In the genomic region with DNA sequence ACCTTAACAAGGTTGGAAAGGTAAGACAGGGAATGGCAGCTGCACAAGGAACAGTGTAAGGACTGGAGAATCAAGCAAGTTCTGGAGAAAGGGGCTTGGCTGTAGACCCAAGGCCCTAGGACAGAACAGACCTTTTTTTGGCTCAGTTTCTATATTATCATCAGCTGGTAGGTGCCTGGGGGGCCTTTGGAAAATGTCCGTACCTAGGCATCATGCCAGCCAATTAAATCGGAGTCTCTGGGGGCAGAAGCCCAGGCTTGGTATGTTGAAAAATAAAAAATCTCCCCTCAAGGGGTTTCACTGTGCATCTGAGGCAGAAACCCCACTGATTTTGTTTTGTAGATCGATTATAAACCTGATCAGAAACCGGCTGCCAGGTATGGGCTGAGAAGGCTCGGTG, we compare ENCODE assay signal across 15 mouse cellular contexts.
DNase-seq lines count a peak whose midpoint lies in the region; ATAC-seq and TF ChIP-seq lines count a peak whose summit lies in the region.
"Had no signal": no experiment of that assay in that cellular context is flagged by ENCODE, and none has a peak within 500 bp of the region (broad histone marks: within the 10 kb centered on the region; RNA-seq: fewer than 3 reads in every experiment).

No protein-coding gene starts in this region.

- no peak overlapping the region for H3K4me2 ChIP-seq in midbrain, embryonic 15.5 days
- H3K4me2 ChIP-seq in midbrain, postnatal 0 days (ENCODE audit: low read depth, low read length, poor library complexity, severe bottlenecking) = no peak overlapping the region
- no peak overlapping the region for H3K4me2 ChIP-seq in hindbrain, embryonic 14.5 days (replicated peaks)

- no peak for TF ChIP-seq POLR2A in thymus, adult 2 months (IDR thresholded peaks at IDR 0.05; ENCODE audit: control insufficient read depth, extremely low read depth, insufficient read depth, low read length, poor library complexity)

- H3K4me1 ChIP-seq in midbrain, embryonic 15.5 days = peaks cover 69% of the 10 kb centered on the region
- peaks cover 10% of the 10 kb centered on the region; the same call in 1 of the 2 replicates for H3K4me1 ChIP-seq in midbrain, postnatal 0 days (ENCODE audit: insufficient read depth, low read length)
- H3K4me1 ChIP-seq in hindbrain, embryonic 14.5 days (replicated peaks; ENCODE audit: control insufficient read depth, insufficient read depth, low read length) = peaks cover 54% of the 10 kb centered on the region
- no peaks in the 10 kb centered on the region for H3K4me1 ChIP-seq in thymus, adult 2 months (replicated peaks; ENCODE audit: control insufficient read depth, insufficient read depth, low read length)

- intact Hi-C loops in heart, postnatal 25 days (cut with DNase I) = no loop called here

- H3K9ac ChIP-seq in midbrain, embryonic 15.5 days = no peak overlapping the region
- H3K9ac ChIP-seq in midbrain, postnatal 0 days (replicated peaks; ENCODE audit: low read length, poor library complexity, severe bottlenecking) = no peak overlapping the region
- H3K9ac ChIP-seq in hindbrain, embryonic 14.5 days = no peak overlapping the region
- H3K9ac ChIP-seq: liver, postnatal 0 days had no signal

- H3K4me3 ChIP-seq in midbrain, embryonic 15.5 days = no peak overlapping the region
- H3K4me3 ChIP-seq in midbrain, postnatal 0 days (ENCODE audit: low read depth, low read length) = no peak overlapping the region
- H3K4me3 ChIP-seq in hindbrain, embryonic 14.5 days (replicated peaks; ENCODE audit: low read length) = no peak overlapping the region
- H3K4me3 ChIP-seq in thymus, adult 2 months (ENCODE audit: control insufficient read depth, insufficient read depth, low read length) = no peak overlapping the region

- 61% methylated on average over 5 of the region's 5 CpGs for WGBS in midbrain, embryonic 15.5 days
- 62% methylated on average over 5 of the region's 5 CpGs for WGBS in midbrain, postnatal 0 days
- 56% methylated on average over 5 of the region's 5 CpGs for WGBS in hindbrain, embryonic 14.5 days
- WGBS in thymus, adult 2 months = 92% methylated on average over 5 of the region's 5 CpGs

- no peak for TF ChIP-seq CTCF in midbrain, postnatal 0 days (IDR thresholded peaks at IDR 0.05)
- no peak for TF ChIP-seq CTCF in thymus, adult 2 months (IDR thresholded peaks at IDR 0.05; ENCODE audit: borderline replicate concordance, control insufficient read depth, extremely low read depth, insufficient read depth, low read length, poor library complexity)

- peak; percentile 2 for DNase-seq in heart, postnatal 4 days
- DNase-seq in heart, postnatal 25 days (ENCODE audit: low spot score) = no peak
- no peak for DNase-seq in midbrain, postnatal 0 days (ENCODE audit: low spot score)
- DNase-seq in hindbrain, embryonic 14.5 days (ENCODE audit: low spot score) = no peak
- no peak for DNase-seq in MN1 (ENCODE audit: low spot score)
- DNase-seq in thymus, adult 2 months = no peak
- DNase-seq: adrenal gland, postnatal 10 days; cerebellum, adult 9-10 months; heart, adult 18-20 months; layer of hippocampus, adult 9-11 months; liver, postnatal 0 days; lung, postnatal 36 days; retina, postnatal 1 day had no signal

- H3K27ac ChIP-seq in midbrain, embryonic 15.5 days = peak overlapping the region; percentile 61
- no peak overlapping the region for H3K27ac ChIP-seq in midbrain, postnatal 0 days (ENCODE audit: low read depth, low read length)
- peak overlapping the region; percentile 53 for H3K27ac ChIP-seq in hindbrain, embryonic 14.5 days
- no peak overlapping the region for H3K27ac ChIP-seq in thymus, adult 2 months (ENCODE audit: control insufficient read depth, insufficient read depth, low read length)
- H3K27ac ChIP-seq: kidney, postnatal 0 days had no signal

- H3K36me3 ChIP-seq in midbrain, embryonic 15.5 days (replicated peaks) = no peaks in the 10 kb centered on the region
- H3K36me3 ChIP-seq in midbrain, postnatal 0 days (ENCODE audit: insufficient read depth, low read length) = no peaks in the 10 kb centered on the region
- no peaks in the 10 kb centered on the region for H3K36me3 ChIP-seq in hindbrain, embryonic 14.5 days (replicated peaks; ENCODE audit: control insufficient read depth, insufficient read depth)
- no peaks in the 10 kb centered on the region for H3K36me3 ChIP-seq in thymus, adult 2 months (ENCODE audit: control insufficient read depth, insufficient read depth, low read length)

- ATAC-seq in midbrain, embryonic 15.5 days (replicated peaks) = no peak
- no peak for ATAC-seq in midbrain, postnatal 0 days (ENCODE audit: low FRiP score)
- ATAC-seq in hindbrain, embryonic 14.5 days (ENCODE audit: low FRiP score) = no peak
- ATAC-seq: liver, postnatal 0 days had no signal

- H3K27me3 ChIP-seq in midbrain, embryonic 15.5 days (replicated peaks) = no peaks in the 10 kb centered on the region
- no peaks in the 10 kb centered on the region for H3K27me3 ChIP-seq in midbrain, postnatal 0 days (ENCODE audit: insufficient read depth, low read length)
- H3K27me3 ChIP-seq in hindbrain, embryonic 14.5 days (ENCODE audit: control insufficient read depth, insufficient read depth, low read length) = no peaks in the 10 kb centered on the region
- H3K27me3 ChIP-seq in thymus, adult 2 months (ENCODE audit: control insufficient read depth, insufficient read depth, low read length) = no peaks in the 10 kb centered on the region

- H3K9me3 ChIP-seq in midbrain, embryonic 15.5 days = no peaks in the 10 kb centered on the region
- H3K9me3 ChIP-seq in midbrain, postnatal 0 days (ENCODE audit: low read length) = no peaks in the 10 kb centered on the region
- no peaks in the 10 kb centered on the region for H3K9me3 ChIP-seq in hindbrain, embryonic 14.5 days (ENCODE audit: control insufficient read depth, low read length)

Comparison
In these comparisons a context has a peak if more than half of its experiments do, and no peak if none do; other contexts are left out.
1. H3K27ac ChIP-seq: peak in midbrain, embryonic 15.5 days (single experiment) and hindbrain, embryonic 14.5 days (single experiment); none in midbrain, postnatal 0 days (single experiment) and thymus, adult 2 months (single experiment).